Mouse (Mus musculus) retina, postnatal 7 days (tissue): ENCODE results near the gene Sgpp2.

Experiments used
- DNase-seq: peaks from one replicate; pipeline ENCODE4 v3.0.0-alpha.2; 2012; ENCODE audit warnings: low read depth, low spot score

Sgpp2 gene

DNA sequence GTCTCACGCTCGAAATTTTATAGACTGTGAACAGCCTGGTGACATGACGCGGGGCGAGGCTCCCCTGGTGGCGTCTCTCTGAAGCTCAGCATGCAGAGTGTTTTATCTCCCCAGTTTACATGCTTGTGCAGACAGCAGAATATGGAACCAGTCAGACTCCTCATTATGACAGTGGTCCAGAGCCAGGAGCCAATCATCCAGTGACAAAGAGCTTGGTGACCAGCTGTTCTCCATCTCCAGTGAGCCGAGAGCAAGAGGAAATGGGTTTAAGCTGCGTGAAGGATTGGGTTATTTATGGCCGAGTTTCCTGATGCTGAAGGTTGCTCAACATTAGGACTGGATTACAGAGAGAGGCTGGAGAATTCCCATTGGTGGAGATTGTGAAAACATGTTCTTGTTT lies 28.1 kb downstream of the Sgpp2 start:
- peak; percentile 39 for DNase-seq

DNA sequence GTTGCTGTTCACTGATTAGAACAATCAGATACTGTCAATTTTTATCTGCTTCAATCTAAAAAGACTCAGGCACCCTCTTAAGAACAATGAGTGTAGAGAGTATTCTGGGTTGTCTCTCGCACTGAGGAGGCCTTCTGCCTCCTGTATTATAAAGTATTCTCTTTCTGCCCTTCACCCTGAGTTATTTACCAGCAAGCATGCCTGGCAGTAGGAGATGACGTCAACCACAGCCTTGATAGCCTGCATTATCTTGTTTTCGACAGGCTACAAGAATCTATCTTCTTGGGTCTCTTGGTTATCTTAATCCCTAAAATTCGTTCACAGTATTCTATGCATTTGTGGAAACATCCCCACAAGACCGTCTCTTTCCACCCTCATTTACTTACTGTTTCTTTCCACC lies 29.8 kb downstream of the Sgpp2 start:
- no peak for DNase-seq

DNA sequence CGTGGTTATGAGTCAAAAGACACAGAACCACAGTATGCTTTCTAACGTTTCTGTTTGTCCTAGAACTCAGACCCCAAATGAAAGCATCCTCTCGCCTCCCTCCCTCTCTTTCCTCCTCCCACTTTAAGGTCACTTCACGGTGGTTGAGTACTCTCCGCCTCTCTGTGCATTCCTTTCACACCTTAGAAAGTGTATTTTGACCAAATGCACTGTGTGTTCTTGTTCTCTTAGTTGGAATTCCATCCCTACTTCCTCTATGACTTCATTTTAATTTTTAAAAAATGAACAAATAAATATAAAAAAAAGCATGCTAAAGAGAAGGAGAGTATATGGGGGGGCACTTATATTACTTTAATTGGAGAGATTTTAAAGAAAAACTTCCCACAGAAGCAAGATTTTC lies 30.4 kb downstream of the Sgpp2 start:
- no peak for DNase-seq

DNA sequence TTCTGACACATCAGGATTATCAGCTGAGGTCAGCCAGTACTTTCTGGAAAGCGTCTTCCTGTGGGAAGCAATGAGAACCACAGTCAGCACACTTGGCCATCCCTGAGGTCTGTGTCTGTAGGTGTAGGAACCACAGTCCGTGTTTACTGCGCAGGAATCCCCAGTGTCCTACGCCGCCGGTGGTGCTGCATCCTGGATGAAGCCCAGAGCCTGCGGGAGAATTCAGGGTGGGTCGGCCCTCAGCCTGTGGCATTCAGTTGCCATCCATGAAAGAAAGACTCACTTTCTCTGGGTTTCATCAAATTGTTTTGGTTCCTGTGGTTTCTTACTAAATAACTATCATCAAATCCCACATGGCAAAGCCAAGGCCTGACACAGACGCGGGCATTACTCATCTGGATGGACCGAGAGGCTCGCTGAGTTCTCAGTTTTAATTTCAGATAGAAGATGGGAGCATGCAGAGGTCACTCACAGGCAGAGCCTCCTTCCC lies 37.2 kb downstream of the Sgpp2 start:
- no peak for DNase-seq

DNA sequence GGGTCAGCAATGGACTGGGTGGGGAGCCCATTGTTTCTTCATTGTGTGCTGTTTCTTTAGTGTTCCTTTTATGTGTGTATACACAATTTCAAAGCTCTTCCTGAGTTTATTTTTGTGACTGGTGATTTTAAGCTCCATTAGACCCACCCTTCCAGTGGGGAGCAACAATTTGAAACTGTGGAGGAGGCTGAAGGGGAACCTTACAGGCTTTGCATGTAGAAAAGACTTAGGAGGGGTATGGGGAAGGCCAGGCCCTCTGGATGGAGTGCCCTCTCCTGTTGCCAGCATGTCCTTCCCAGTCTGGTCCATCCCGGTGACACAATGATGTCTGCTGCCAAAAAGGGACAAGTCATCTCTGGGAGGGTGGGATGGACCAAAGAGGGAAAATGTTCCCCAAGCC lies 39.1 kb downstream of the Sgpp2 start:
- no peak for DNase-seq

DNA sequence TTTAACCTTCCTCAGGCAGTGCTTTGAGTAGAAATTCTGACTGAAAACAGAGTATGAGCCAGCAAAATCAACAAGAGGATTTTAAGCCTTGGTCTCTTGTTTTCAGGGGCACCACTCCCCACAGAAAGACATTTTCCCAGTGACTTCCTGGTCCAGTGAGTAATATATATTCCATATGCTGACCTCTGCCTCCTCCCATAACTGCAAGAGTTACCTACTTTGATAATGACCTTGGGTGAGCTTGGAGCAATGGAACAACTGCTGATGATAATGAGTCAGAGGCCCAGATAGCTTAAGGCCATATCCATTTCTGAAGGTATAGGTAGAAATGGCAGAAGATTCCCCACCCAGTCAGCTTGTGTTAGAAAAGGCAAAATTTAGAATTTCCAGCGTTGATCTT lies 43.1 kb downstream of the Sgpp2 start:
- DNase-seq = no peak

DNA sequence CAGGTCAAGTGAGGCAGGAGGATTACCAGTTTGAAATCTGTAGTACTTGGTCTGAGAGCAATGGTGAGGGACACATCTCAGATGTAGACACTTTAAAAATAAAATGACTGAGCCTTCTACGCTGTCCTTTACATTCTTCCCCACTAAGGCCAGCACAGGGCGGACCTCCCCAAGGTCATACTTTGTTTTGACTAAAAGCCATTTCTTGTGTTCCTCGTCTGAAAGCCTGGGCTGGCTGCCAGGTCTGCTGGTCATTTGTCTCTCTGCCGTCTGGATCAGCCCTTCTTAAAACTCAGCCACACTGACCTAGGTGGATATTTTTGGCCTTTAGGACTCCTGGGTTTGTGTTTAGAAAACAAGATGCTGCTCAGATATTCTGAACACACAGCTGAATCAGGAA lies 45.0 kb downstream of the Sgpp2 start:
- no peak for DNase-seq

DNA sequence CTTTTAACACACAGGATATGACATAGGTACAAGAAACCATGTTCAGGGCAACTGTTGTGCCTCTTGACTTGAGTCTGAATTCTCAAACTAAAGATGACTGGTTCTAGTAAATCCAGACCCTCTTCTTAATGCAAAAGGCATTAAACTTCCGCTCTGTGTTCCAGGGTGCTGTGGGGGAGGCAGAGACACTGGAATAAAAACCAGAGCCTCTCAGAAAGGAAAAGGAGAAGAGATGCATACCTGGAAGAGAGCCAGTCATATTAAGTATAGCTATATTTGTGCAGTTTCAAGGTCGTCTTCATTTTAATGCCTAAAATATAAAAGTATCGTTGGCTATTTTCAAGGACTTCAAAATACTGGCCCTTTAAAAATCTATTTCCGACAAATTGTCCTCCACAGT lies 47.3 kb downstream of the Sgpp2 start:
- DNase-seq = no peak

DNA sequence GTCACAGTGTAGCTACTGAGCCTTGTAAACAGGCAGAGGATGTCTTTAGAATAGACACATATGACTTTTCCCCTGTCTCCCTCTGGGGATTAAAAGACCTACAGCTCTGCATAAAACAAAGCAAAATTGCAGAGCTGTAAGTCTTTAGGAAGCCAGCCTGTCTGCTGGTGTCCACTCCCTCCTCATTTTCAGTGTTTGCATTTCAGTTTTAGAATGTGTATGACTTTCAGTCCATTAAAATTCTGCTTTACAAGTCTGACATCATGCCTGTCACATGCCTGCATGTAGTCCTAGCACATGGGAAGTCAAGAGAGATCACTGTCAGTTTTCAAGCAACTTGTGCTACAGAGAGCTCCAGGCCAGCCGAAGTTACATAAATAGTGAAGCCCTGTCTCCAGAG lies 47.7 kb downstream of the Sgpp2 start:
- no peak for DNase-seq

DNA sequence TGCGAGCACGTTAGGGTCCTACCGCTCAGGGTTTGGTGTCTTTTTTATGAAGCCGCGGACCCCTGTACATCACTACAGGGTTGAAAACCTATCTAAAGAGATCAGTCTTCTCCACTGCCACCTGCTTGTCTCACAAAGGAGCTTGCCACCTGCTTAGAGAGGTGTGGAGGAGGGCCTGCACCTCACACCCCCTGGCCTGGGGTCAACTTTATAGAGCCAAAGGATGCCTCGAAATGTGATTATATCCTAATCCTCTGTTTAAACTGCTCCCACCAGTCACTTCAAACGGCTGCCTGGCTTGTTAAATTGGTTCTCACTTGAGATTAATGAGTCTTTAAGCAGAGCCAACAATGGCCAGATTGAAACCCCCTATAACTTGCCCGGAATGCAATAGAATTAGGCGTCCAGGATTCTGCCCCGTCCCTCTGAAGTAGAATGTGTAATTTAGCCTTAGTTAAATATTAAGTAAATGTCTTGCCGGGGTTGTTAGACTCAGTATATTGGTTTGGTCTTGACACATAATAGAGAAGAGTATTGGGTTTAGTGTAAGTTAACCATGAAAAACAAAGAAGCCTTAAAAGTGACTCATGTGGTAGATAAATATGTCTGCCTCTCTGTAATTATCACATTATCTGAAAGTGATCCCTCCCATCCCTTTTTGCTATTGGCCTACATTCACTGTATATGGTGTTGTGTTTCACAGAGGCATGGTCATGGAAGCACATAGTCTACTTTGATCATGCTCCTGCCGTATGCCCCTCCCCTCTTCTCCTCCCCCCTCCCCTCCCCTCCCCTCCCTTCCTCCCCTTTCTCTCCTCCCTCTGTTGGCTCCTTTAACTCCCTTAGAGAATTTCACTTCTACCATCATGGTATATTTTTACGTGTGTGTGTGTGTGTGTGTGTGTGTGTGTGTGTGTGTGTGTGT lies 54.1 kb downstream of the Sgpp2 start:
- no peak for DNase-seq

DNA sequence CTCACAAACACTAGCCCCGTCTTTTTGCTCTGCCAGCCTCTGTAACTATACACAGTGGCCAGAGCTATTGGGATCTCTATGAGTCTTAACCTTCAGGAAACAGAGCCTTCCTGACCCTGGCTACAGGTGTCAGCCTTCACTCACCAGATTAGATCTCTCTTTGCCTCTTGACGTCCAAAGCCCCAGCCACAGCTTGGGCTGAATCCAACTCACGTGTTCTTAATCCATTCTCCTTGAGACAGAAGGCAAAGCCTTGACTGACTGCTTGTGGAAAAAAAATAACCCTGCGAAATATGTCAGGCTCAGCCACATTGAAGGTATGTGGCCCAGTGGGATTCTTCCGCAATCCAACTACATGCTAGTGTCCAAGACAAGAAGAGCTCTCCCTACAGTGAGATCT lies 57.7 kb downstream of the Sgpp2 start:
- no peak for DNase-seq

DNA sequence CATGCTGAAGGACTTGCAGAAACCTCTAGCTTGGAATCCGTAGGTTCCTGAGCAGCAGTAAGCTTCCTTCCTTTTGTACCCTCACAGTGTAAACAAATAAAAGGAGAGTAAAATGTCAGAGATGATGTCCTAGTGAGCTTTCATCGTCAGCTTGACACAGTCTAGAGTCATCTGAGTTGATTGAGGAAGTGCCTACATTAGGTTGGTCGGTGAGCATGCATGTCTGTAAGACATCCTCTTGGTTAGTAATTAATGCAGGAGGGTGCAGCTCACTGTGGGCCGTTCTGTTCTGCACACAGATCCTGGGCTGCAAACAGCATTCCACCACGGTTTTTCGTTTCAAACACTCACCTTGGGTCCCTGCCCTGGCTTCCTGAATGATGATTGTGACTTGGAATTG lies 60.0 kb downstream of the Sgpp2 start:
- no peak for DNase-seq

DNA sequence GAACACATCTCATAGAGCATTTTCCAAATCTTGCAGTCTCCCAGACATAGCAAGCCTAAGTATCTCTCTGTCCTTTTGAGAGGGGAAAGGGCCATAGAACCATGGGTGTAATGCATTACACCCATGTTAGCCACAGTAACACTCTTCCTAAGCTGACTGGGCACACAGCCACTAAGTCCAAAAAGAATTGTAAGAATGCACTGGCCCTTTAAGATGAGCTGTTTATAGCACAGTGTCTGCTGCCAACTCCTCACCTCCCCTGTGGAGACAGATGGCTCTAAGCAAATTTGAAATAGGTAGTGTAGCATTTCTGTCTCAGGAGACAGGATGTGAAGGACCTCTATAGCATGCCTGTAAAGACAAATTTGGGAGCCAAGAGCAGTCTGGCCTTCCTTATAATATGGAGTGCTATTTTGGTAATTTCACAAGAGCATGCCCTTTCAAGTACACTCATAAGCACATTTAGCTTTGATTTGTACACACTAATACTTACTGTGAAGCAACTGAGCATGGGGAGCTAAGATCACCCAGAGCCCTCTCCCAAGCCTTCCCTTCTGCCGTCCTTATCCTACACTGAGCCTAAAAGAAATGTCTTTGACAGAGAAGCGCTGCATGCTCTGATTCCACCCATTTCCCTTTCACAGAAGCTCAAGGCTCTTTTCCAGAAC lies 61.6 kb downstream of the Sgpp2 start:
- DNase-seq = peak; percentile 31

DNA sequence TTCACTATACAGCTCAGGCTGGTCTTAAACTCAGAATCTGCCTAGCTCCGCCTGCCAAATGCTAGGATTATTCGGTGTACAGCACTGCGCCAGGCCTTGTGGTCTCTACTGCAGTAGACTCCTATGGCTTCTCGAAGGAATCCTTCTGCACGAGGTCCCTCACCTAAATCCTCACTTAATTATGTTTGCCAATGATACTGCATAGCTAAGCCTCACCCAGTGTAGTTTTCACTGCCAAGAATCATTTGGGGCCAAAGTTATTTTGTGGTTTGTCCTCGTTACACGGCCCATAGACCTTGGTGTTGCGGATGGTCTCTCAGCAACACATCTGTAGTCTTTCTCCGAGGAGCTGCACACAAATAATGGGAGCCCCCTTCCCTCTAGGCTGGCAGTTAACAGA lies 62.2 kb downstream of the Sgpp2 start:
- no peak for DNase-seq

DNA sequence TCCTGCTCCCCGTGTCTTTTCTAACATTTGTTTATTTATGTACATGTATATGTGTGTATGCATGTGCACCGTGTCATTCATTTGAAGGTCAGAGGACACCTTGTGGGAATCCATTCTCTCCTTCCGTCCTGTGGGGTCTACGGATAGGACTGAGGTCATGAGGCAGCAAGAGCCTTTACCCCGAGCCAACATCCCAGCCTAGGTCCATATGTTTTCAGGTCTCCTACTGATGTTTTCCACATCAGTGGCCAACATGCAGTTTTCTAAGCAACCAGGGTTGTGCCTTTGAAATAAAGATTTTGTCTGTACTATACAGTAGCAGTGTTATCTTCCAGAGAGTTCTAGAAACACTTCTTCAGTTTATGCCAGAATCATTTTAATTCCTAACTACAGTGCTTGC lies 63.7 kb downstream of the Sgpp2 start:
- no peak for DNase-seq

DNA sequence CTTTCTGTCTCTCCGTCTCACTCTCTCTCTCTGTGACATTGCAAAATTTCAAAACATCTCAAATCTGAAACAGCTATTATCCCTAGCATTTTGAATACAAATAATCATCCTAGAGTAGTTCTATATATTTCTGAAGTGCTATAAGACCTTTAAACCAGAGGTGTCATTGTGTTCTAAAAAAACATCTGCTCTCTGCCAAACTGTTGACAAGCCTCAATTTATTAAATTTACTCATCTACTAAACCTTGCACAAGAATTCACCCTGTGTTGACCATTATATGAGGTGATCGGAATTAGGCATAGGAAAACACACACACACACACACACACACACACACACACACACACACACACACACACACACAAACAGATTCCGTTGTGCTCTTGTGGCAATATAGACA lies 64.9 kb downstream of the Sgpp2 start:
- no peak for DNase-seq

DNA sequence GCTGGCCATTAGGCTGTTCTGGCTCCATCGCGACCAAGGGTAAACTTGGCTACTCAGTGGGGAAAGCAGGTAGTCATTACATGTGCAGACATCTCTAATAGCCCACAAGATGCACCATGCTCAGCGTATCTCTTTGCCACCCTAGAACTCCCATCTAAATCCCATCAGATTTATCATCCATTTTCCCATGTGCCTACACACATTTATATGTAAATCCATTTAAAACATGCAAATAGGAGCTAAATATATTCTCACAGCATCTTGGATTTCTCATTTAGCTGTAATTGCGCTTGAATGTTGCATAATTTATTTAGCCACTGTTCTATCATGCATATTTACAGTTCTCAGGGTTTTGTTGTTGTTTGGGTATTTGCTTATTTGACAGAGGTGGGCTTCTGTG lies 70.8 kb downstream of the Sgpp2 start:
- DNase-seq = no peak

DNA sequence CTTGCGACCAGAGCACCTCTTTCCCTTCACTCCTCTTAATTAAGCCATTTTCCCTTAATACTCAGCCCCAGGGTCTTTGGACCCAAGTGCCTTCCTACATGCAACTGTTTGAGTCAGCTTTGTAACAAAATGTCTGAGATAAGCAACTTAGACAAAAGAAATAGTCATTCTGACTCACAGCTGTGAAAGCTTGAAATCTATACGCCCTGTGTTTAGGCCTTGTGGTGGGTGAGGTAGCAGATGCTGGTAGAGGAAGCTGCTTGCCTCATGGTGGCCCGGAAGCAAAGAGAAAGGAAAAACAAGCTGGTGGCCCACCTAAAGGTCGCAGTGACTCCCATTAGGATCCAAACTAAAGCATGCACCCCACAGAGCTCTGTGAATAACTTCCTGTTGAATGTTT lies 77.7 kb downstream of the Sgpp2 start:
- no peak for DNase-seq

DNA sequence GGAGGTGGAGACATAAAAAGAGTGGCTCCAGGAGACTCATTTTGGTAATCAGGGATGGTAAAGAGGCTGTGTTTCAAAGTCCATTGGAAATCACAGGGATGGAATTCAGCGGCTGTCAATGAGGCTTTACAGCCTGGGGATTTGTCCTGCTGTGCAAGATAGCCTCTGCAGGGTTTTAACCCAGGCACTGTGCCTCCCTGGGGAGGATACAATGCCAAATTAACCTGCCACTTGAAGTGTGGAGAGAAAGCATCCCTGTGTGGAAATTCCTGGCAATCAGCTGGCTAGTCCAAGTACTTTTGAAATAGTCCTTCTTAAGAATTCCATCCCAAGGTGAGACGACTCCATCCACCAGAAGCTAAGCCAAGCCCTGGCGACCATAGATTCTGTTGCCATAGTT lies 78.7 kb downstream of the Sgpp2 start:
- DNase-seq = no peak

DNA sequence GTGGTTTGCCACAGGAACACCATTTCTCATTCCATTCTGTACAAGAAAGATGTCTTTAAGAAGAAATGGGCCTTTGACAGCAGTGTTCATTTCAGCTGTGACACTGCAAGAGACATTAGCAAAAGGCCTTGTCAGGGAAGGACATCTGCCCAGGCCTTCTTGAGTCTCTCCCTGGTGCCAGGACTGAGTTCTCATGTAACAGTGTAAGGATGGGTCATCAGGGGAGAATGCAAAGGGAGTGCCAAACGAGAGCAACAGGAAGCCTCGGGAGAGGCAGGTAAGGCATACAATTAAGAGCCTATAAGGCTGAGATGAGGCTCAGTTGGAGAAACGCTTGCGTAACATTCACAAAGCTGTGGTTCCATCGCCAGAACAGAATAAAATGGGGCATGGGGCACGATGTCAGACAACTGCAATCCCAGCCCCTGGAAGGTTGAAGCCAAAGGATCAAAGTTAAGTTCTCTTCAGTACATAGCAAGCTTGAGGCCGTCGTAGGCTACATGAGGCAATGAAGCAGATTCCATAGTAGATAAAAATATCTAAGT lies 85.1 kb downstream of the Sgpp2 start:
- no peak for DNase-seq

DNA sequence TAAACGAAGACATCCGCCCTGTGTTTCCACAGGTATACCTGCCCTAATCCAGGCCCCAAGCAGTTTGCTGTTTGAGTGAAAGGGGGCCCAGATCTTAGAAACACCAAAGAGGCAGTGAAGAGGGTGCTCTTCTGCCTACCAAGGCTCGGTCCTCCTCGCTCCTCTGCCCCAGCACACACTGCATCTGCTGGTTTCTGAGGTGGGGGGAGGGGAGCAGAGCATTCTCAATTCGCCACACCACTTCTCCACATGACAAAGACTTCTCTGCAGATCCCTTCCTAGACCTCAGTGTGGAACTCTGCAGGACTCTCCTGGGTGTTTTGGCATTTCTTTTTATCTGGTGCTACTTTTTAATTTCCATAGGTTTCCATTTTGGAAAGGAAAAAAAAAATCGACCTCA lies 85.6 kb downstream of the Sgpp2 start:
- DNase-seq = no peak

DNA sequence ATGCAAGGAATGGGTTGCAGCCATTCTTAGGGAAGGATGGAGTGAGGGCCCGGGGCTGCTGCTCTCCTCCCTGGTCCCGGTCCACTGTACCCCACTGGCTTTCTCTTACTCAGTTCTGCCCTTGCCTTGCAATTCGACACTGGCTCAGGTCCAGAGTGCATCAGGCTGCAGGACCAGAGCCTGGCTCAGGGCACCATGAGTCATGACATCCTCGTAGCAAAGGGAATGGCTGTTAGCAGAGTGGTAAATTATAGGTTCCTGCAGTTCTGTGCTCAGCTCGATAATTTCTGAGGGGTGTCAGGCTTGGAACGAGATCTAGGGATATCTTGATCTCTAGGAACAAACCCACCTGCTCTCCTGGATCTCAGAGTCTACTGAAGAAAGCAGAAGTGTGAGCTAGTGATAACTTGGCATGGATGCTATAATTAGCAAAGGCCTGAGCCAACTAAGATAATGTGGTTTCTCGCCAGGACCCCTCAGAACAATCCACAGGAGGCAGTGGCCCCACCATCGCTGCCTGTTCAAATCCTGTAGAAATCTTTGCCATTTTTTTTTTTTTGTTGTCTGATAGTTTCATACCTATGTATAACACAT lies 86.3 kb downstream of the Sgpp2 start:
- DNase-seq = no peak
